Mouse (Mus musculus) 416B (cell line): ENCODE measurements at regions not wholly inside any gene's neighbourhood (a gene's known extent, or its start where the extent isn't known, plus 50 kb on each side); places are given as distances from the start of the nearest gene placed in this dataset.

ENCODE experiments used
- DNase-seq: peaks from one replicate; pipeline ENCODE4 v3.0.0; 2011; ENCODE audit warnings: low read depth

- no peak for DNase-seq
Observed at GRCm38 (mm10) chr1:113210095-113210494, 1345.4 kb upstream of the Dsel start.

- DNase-seq = no peak
Observed at GRCm38 (mm10) chr1:113204019-113204418, 1339.3 kb upstream of the Dsel start.

GRCm38 (mm10) chr1:113194116-113194812 lies 1329.5 kb upstream of the Dsel start:
- DNase-seq = no peak

- no peak for DNase-seq
Observed at GRCm38 (mm10) chr1:113163173-113163572, 1298.5 kb upstream of the Dsel start.
